Mouse (Mus musculus): Measurements from ENCODE around the gene Cntnap1. TPM values are rescaled to one million over a fixed set of nuclear protein-coding genes. Genes with fewer than 3 reads are reported as not detected.
"Not testable (repeated sequence)": the region's sequence is repeated elsewhere in the genome, so short reads cannot be mapped to it uniquely, and the experiment has no call there.

Cntnap1 gene
- total and polyA plus RNA-seq, 2 experiments from 2014 or later: 3.2 to 15.0 TPM

- no peak for DNase-seq (ENCODE audit: low spot score)
- Histone ChIP-seq H3K36me3 (ENCODE audit: insufficient read depth, low read length) (no peaks in the 10 kb centered on the region), H3K27me3 (ENCODE audit: insufficient read depth, low read length) (no peaks in the 10 kb centered on the region), H3K4me3 (ENCODE audit: low read depth, low read length) (peak overlapping the region; percentile 47; the same call in 1 of the 2 replicates), H3K27ac (ENCODE audit: low read depth, low read length) (no peak overlapping the region; the same call in 1 of the 2 replicates), H3K4me1 (ENCODE audit: insufficient read depth, low read length) (0 out of 2 replicates have a peak, but pooled peaks cover 4% of the 10 kb centered on the region), H3K9me3 (ENCODE audit: low read length) (no peaks in the 10 kb centered on the region), H3K4me2 (ENCODE audit: low read depth, low read length, poor library complexity, severe bottlenecking) (peak overlapping the region; percentile 84), H3K9ac (replicated peaks; ENCODE audit: low read length, poor library complexity, severe bottlenecking) (no peak overlapping the region)
- WGBS: 67% methylated on average over 6 of the region's 6 CpGs
- TF ChIP-seq CTCF (IDR thresholded peaks at IDR 0.05): no peak
- ATAC-seq (ENCODE audit: low FRiP score): no peak
These were observed 15.2 kb upstream of the Cntnap1 start for GRCm38 (mm10) chr11:101155151-101155550.

- peak within 1 kb of the TSS; percentile 66 for H3K9ac ChIP-seq (replicated peaks; ENCODE audit: low read length, poor library complexity, severe bottlenecking)
- peak within 1 kb of the TSS; percentile 84 for H3K4me2 ChIP-seq (ENCODE audit: low read depth, low read length, poor library complexity, severe bottlenecking)
- ATAC-seq (ENCODE audit: low FRiP score): peak; percentile 84
- TF ChIP-seq CTCF (IDR thresholded peaks at IDR 0.05): peak; percentile 4; the same call in 1 of the 2 replicates
- DNase-seq (ENCODE audit: low spot score): peak; percentile 94
- H3K9me3 ChIP-seq (ENCODE audit: low read length): no peaks in the 10 kb centered on the region
- H3K36me3 ChIP-seq (ENCODE audit: insufficient read depth, low read length): no peaks in the 10 kb centered on the region
- WGBS: 1% methylated on average over 36 of the region's 36 CpGs
- H3K4me1 ChIP-seq (ENCODE audit: insufficient read depth, low read length): 0 out of 2 replicates have a peak, but pooled peaks cover 4% of the 10 kb centered on the region
- H3K27ac ChIP-seq (ENCODE audit: low read depth, low read length): peak within 1 kb of the TSS; percentile 85
- H3K27me3 ChIP-seq (ENCODE audit: insufficient read depth, low read length): no peaks in the 10 kb centered on the region
- H3K4me3 ChIP-seq (ENCODE audit: low read depth, low read length): peak within 1 kb of the TSS; percentile 47
These were observed 14.5 kb upstream of the Cntnap1 start, which contains the start of gene Tubg2 for GRCm38 (mm10) chr11:101155728-101156371. Gene Tubg2 (plus strand): TSS chr11:101155907.

- not testable (repeated sequence) for H3K4me2 ChIP-seq (ENCODE audit: low read depth, low read length, poor library complexity, severe bottlenecking); ATAC-seq (ENCODE audit: low FRiP score); H3K4me1 ChIP-seq (ENCODE audit: insufficient read depth, low read length); DNase-seq (ENCODE audit: low spot score); H3K9me3 ChIP-seq (ENCODE audit: low read length); H3K4me3 ChIP-seq (ENCODE audit: low read depth, low read length); H3K27ac ChIP-seq (ENCODE audit: low read depth, low read length); H3K9ac ChIP-seq (replicated peaks; ENCODE audit: low read length, poor library complexity, severe bottlenecking)
- 70% methylated on average over 7 of the region's 10 CpGs for WGBS
- H3K36me3 ChIP-seq (ENCODE audit: insufficient read depth, low read length): peaks cover 20% of the 10 kb centered on the region
- peaks cover 13% of the 10 kb centered on the region for H3K27me3 ChIP-seq (ENCODE audit: insufficient read depth, low read length)
These were observed 10.2 kb upstream of the Cntnap1 start for GRCm38 (mm10) chr11:101160151-101160550.

DNA sequence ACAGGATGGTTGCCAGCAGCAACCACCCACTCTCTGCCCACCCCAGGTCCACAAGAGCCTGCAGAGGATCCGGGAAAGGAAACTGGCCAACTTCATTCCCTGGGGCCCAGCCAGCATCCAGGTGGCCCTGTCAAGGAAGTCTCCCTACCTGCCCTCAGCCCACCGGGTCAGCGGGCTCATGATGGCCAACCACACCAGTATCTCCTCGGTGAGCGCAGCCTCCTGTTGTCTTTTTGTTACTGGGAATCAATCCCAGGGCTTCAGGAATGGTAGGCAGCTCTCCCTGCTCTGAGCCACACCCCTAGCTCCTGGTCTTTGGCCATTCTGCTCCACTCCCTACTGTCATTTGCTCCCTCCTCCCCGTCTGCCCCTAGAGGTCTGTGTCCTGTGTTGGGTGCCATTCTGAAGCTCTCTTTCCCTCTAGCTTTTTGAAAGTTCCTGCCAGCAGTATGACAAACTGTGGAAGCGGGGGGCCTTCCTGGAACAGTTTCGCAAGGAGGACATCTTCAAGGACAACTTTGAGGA is 9.3 kb upstream of the Cntnap1 start:
- not testable (repeated sequence) for DNase-seq (ENCODE audit: low spot score); ATAC-seq (ENCODE audit: low FRiP score); H3K4me1 ChIP-seq (ENCODE audit: insufficient read depth, low read length); H3K4me2 ChIP-seq (ENCODE audit: low read depth, low read length, poor library complexity, severe bottlenecking); H3K27ac ChIP-seq (ENCODE audit: low read depth, low read length); H3K9me3 ChIP-seq (ENCODE audit: low read length); H3K4me3 ChIP-seq (ENCODE audit: low read depth, low read length); H3K9ac ChIP-seq (replicated peaks; ENCODE audit: low read length, poor library complexity, severe bottlenecking)
- WGBS: 82% methylated on average over 6 of the region's 8 CpGs
- Histone ChIP-seq H3K27me3 (ENCODE audit: insufficient read depth, low read length) (peaks cover 20% of the 10 kb centered on the region), H3K36me3 (ENCODE audit: insufficient read depth, low read length) (peaks cover 27% of the 10 kb centered on the region)

GRCm38 (mm10) chr11:101161551-101161950 is 8.8 kb upstream of the Cntnap1 start:
- H3K4me3 ChIP-seq (ENCODE audit: low read depth, low read length): no peak overlapping the region
- no peak overlapping the region for H3K4me2 ChIP-seq (ENCODE audit: low read depth, low read length, poor library complexity, severe bottlenecking)
- H3K36me3 ChIP-seq (ENCODE audit: insufficient read depth, low read length): peaks cover 32% of the 10 kb centered on the region
- H3K27ac ChIP-seq (ENCODE audit: low read depth, low read length): no peak overlapping the region
- TF ChIP-seq CTCF (IDR thresholded peaks at IDR 0.05): no peak
- H3K9ac ChIP-seq (replicated peaks; ENCODE audit: low read length, poor library complexity, severe bottlenecking): no peak overlapping the region
- ATAC-seq (ENCODE audit: low FRiP score) (no peak), DNase-seq (ENCODE audit: low spot score) (no peak)
- WGBS: 91% methylated on average over 15 of the region's 15 CpGs
- H3K27me3 ChIP-seq (ENCODE audit: insufficient read depth, low read length): peaks cover 25% of the 10 kb centered on the region
- no peaks in the 10 kb centered on the region for H3K9me3 ChIP-seq (ENCODE audit: low read length)
- H3K4me1 ChIP-seq (ENCODE audit: insufficient read depth, low read length): no peaks in the 10 kb centered on the region

GRCm38 (mm10) chr11:101162301-101162700 is 8.0 kb upstream of the Cntnap1 start:
- no peak overlapping the region for H3K27ac ChIP-seq (ENCODE audit: low read depth, low read length)
- H3K4me1 ChIP-seq (ENCODE audit: insufficient read depth, low read length): no peaks in the 10 kb centered on the region
- WGBS: 58% methylated on average over 5 of the region's 5 CpGs
- no peaks in the 10 kb centered on the region for H3K9me3 ChIP-seq (ENCODE audit: low read length)
- no peak for DNase-seq (ENCODE audit: low spot score)
- TF ChIP-seq CTCF (IDR thresholded peaks at IDR 0.05): no peak
- peaks cover 33% of the 10 kb centered on the region for H3K27me3 ChIP-seq (ENCODE audit: insufficient read depth, low read length)
- no peak overlapping the region for H3K9ac ChIP-seq (replicated peaks; ENCODE audit: low read length, poor library complexity, severe bottlenecking)
- ATAC-seq (ENCODE audit: low FRiP score): no peak
- H3K36me3 ChIP-seq (ENCODE audit: insufficient read depth, low read length): peaks cover 37% of the 10 kb centered on the region
- H3K4me2 ChIP-seq (ENCODE audit: low read depth, low read length, poor library complexity, severe bottlenecking): no peak overlapping the region
- H3K4me3 ChIP-seq (ENCODE audit: low read depth, low read length): no peak overlapping the region
